Mouse (Mus musculus): ENCODE measurements at regions not wholly inside any gene's neighbourhood (a gene's known extent, or its start where the extent isn't known, plus 50 kb on each side); places are given as distances from the start of the nearest gene placed in this dataset.

DNA sequence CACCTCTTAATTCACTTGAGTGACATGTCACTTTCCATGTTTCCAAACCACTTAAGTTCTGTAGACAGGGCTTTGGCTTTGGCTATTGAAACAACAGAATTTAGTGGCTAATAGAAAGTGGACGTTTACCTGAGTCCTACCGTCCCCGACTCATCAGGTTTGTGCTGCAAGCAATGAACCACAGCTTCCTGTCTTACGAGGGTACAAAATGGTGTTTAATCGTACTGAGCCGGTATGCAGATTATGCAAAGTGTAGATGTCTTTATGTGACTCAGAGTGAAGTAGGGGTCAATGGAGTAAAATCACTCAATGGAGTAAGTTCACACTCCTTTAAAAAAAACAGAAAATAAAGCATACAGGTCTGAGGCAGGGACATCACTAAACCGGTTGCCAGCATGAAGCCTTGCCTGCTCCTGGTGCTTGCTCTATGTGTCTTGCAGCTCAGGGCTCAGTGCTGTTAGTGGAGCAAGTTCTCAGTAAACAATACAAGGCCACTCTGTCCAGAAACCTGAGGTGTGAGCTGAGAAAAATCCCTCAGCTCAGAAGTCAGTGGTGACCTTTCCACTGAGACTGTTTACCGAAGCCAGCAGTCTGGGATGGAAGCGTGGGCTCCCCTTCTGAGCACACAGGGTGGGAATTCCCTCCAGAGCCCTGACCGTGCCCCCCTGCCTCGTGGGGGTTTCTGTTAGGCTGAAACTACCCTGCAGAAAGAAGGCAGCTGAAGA is 226.1 kb upstream of the Jun start:
- Histone ChIP-seq H3K4me3 (replicated peaks) (no peak overlapping the region), H3K4me1 (replicated peaks) (peaks cover 12% of the 10 kb centered on the region), H3K27me3 (replicated peaks) (no peaks in the 10 kb centered on the region), H3K27ac (peak overlapping the region; percentile 85), H3K36me3 (no peaks in the 10 kb centered on the region), H3K4me2 (replicated peaks) (peak overlapping the region; percentile 45), H3K9ac (no peak overlapping the region), H3K9me3 (no peaks in the 10 kb centered on the region)
- ATAC-seq, result peak; percentile 54
- WGBS, result 24% methylated on average over 11 of the region's 11 CpGs

DNA sequence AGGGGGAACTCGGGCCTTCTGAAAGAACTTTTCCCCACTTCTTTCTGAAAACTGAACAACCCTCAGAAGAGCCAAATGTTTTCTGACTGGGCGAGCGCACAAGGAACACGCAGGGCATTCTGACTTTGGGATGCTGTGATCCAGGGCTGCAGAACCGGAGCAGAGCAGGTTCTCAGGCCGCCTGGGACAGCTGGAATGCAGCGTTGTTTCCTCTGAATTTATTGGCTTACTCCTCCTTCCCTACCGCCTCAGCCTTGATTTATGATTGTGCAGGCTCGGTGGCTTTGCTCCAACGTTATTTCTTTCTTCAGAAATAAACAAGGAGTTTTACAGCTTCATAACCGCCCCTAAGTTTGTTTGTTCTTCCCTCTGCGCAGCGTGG is 226.7 kb upstream of the Jun start:
- ATAC-seq, result peak; percentile 81
- peak overlapping the region; percentile 45 for H3K4me2 ChIP-seq (replicated peaks)
- no peak overlapping the region for H3K4me3 ChIP-seq (replicated peaks)
- no peaks in the 10 kb centered on the region for H3K9me3 ChIP-seq
- H3K27ac ChIP-seq, result peak overlapping the region; percentile 85
- no peak overlapping the region for H3K9ac ChIP-seq
- H3K27me3 ChIP-seq (replicated peaks), result no peaks in the 10 kb centered on the region
- peaks cover 12% of the 10 kb centered on the region for H3K4me1 ChIP-seq (replicated peaks)
- 7% methylated on average over 13 of the region's 13 CpGs for WGBS
- H3K36me3 ChIP-seq, result no peaks in the 10 kb centered on the region

DNA sequence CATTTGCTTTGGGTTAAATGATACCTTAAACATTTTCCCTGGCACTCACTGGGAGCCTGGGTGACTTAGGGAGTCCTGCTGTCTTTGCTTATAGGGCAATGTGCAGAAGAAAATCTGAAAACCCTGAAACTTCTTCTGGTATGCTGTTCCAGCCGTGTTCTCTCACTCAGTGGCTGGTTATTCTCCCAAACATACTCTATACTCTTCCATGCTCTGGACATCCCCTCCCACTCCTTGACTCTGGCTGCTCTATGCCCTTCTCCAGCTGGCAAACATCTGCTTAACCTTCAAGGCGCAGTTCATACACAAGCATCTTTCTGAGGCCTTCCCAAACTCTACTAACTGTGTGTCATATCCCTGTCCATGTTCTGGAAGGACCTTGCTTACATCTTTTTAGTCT is 227.2 kb upstream of the Jun start:
- Histone ChIP-seq H3K36me3 (no peaks in the 10 kb centered on the region), H3K27ac (peak overlapping the region; percentile 85), H3K4me2 (replicated peaks) (no peak overlapping the region), H3K9ac (no peak overlapping the region), H3K27me3 (replicated peaks) (no peaks in the 10 kb centered on the region), H3K9me3 (no peaks in the 10 kb centered on the region), H3K4me1 (replicated peaks) (peaks cover 13% of the 10 kb centered on the region), H3K4me3 (replicated peaks) (no peak overlapping the region)
- 53% methylated on average over 2 of the region's 2 CpGs for WGBS
- ATAC-seq, result peak; percentile 50

DNA sequence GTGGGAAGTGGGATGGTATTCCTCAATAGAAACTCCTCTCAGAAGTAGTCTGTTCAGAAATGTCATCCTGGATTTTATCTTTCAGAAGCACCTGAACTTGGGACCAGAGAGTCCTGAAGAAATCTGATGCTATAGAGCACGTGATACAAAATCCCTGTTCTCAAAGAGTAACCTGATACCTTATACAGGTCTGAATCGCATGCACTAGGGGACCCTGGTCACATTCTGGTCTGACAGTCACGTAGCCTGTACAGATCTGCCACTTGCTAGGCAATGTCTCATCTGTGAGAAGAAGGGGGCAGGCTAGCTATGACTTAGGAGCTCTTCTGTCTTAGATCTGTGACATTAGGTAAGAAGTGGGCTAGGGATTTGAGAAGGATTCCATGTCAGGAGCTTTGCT is 230.1 kb upstream of the Jun start:
- Histone ChIP-seq H3K4me1 (replicated peaks) (peaks cover 18% of the 10 kb centered on the region), H3K4me3 (replicated peaks) (no peak overlapping the region), H3K36me3 (no peaks in the 10 kb centered on the region), H3K4me2 (replicated peaks) (no peak overlapping the region), H3K27me3 (replicated peaks) (no peaks in the 10 kb centered on the region), H3K27ac (no peak overlapping the region), H3K9me3 (no peaks in the 10 kb centered on the region), H3K9ac (no peak overlapping the region)
- ATAC-seq, result peak; percentile 47; the same call in 1 of the 2 replicates
- 40% methylated on average over 3 of the region's 3 CpGs for WGBS

DNA sequence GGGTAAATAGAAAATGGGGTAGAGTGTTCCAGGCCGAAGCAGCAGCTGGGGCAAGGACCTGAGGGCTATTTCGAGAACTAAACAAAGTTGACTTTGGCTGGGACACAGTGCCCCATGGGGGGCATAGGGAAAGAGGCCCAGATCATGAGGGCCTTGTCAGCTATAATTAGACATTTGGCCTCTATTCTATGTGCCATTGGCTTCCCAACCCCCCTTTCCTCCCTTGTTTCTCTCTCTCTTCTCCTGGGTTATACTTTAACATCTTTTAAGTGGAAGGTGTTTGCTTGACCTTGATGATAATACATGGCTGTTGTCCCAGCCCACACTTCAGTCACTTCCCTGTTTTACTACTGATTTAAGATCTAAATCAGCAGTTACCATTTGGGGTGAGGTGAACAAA is 231.8 kb upstream of the Jun start:
- no peak overlapping the region for H3K4me3 ChIP-seq (replicated peaks)
- ATAC-seq, result peak; percentile 84
- no peak overlapping the region for H3K4me2 ChIP-seq (replicated peaks)
- H3K27ac ChIP-seq, result 0 out of 2 replicates have a peak overlapping the region, but pooled peaks have one; percentile 18
- no peak overlapping the region for H3K9ac ChIP-seq
- no peaks in the 10 kb centered on the region for H3K36me3 ChIP-seq
- H3K27me3 ChIP-seq (replicated peaks), result no peaks in the 10 kb centered on the region
- 65% methylated on average over 2 of the region's 2 CpGs for WGBS
- peaks cover 11% of the 10 kb centered on the region for H3K4me1 ChIP-seq (replicated peaks)
- H3K9me3 ChIP-seq, result no peaks in the 10 kb centered on the region

DNA sequence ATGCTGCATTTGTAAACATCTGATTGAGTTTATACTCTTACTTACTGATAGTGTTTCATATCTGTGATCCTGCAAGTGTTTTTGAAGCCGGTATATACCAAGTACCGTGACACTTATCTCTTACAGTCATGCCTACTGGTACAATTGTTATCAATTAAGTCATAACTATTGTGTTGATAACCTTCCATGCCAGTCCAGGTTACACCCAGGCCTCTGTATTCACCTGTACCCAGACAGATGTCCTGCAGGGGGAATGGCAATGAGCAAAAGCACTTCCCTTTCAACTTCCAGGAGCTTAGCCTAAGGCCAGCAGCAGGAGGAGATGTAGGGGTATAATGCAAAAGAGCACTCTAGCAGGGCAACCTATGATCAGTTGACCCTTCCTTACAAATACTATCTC is 232.2 kb upstream of the Jun start:
- Histone ChIP-seq H3K27ac (no peak overlapping the region), H3K27me3 (replicated peaks) (no peaks in the 10 kb centered on the region), H3K4me1 (replicated peaks) (peaks cover 7% of the 10 kb centered on the region; the same call in 1 of the 2 replicates), H3K4me2 (replicated peaks) (no peak overlapping the region), H3K9me3 (no peaks in the 10 kb centered on the region), H3K4me3 (replicated peaks) (no peak overlapping the region), H3K36me3 (no peaks in the 10 kb centered on the region), H3K9ac (no peak overlapping the region)
- peak; percentile 60 for ATAC-seq
- WGBS, result 69% methylated on average over 2 of the region's 2 CpGs

DNA sequence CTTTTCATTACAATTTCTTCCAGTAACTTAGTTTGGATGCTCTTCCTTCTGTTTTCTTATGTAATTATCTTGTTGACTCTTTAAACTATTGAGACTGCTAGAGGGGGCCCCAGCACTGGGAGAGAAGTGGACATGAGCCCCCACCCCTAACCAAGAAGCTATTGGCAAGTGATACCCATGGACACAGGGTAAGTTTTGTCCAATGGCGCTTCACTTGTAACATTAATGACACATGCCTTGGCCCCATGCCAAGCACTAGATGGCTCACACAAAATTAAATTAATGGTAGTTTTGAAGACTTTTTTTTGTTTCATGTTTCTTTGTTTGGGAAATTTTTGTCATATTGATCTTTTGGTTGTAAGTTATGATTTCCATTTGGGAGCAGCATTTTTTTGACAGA is 232.7 kb upstream of the Jun start:
- Histone ChIP-seq H3K9ac (no peak overlapping the region), H3K9me3 (no peaks in the 10 kb centered on the region), H3K27me3 (replicated peaks) (no peaks in the 10 kb centered on the region), H3K27ac (no peak overlapping the region), H3K4me2 (replicated peaks) (no peak overlapping the region), H3K36me3 (no peaks in the 10 kb centered on the region), H3K4me1 (replicated peaks) (peaks cover 6% of the 10 kb centered on the region; the same call in 1 of the 2 replicates), H3K4me3 (replicated peaks) (no peak overlapping the region)
- no peak for ATAC-seq
- 81% methylated on average over 1 of the region's 1 CpGs for WGBS

DNA sequence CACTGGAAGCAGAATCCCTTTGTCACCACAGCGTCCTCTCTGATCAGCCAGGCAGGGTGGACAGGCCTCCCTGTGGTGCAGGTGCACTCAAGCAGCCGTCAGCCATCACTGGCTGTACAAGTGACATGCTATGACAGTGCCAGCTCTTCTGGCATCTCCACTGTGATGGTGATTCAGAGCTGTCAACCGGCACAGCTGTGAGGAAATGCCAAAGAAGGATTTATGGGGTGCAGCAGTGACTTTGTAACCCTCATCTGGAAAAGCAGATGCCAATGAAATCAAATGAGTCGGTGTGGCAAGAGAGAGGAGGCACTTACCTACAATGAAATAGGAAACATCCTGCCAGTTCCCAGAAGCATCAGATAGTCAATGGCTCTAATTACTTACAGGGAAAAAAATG is 238.3 kb upstream of the Jun start:
- ATAC-seq, result no peak
- H3K36me3 ChIP-seq, result no peaks in the 10 kb centered on the region
- H3K27me3 ChIP-seq (replicated peaks), result no peaks in the 10 kb centered on the region
- H3K9ac ChIP-seq, result no peak overlapping the region
- 65% methylated on average over 4 of the region's 4 CpGs for WGBS
- H3K9me3 ChIP-seq, result no peaks in the 10 kb centered on the region
- H3K27ac ChIP-seq, result no peak overlapping the region
- H3K4me2 ChIP-seq (replicated peaks), result no peak overlapping the region
- no peaks in the 10 kb centered on the region for H3K4me1 ChIP-seq (replicated peaks)
- H3K4me3 ChIP-seq (replicated peaks), result no peak overlapping the region

DNA sequence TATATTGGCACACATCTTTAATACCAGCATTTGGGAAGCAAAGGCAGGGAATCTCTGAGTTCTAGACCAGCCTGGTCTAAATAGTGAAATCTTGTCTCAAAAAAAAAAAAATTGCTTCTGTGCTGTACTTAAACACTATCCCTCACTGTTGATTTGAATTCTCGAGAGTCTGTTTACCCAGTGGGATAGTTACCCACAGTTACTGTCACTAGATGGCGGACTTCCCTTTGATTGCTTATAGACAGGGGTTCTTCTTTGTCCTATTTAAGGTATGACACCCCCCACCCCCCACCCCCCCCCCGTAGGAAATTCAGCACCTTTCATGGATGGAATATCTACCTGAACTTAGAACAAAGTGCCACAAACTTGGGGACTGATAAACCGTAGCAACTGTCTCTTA is 242.1 kb upstream of the Jun start:
- no peaks in the 10 kb centered on the region for H3K9me3 ChIP-seq
- WGBS, result 46% methylated on average over 4 of the region's 4 CpGs
- no peaks in the 10 kb centered on the region for H3K27me3 ChIP-seq (replicated peaks)
- no peaks in the 10 kb centered on the region for H3K36me3 ChIP-seq
- no peak for ATAC-seq
- H3K4me3 ChIP-seq (replicated peaks), result no peak overlapping the region
- H3K9ac ChIP-seq, result no peak overlapping the region
- no peak overlapping the region for H3K4me2 ChIP-seq (replicated peaks)
- no peaks in the 10 kb centered on the region for H3K4me1 ChIP-seq (replicated peaks)
- no peak overlapping the region for H3K27ac ChIP-seq

DNA sequence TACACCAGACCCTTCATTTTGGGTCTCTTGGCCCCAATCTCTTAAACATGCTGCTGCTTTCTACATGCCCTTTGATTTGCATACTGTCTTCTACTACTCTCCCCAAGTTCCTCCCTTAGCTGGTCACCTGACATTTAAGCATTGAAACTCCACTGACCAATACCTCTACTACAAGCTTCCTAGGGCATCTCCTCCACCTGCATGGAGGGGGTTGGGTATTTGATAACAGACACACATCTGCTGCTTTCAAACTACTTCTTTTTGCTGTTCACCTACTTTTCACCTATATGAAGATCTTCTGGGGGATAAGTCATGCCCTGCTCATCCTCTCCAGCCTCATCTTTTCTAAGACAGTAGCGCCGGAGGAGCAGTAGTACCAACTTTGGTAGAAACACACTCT is 249.9 kb upstream of the Jun start:
- Histone ChIP-seq H3K9ac (no peak overlapping the region), H3K4me2 (replicated peaks) (no peak overlapping the region), H3K4me3 (replicated peaks) (no peak overlapping the region), H3K4me1 (replicated peaks) (0 out of 2 replicates have a peak, but pooled peaks cover 6% of the 10 kb centered on the region), H3K27ac (no peak overlapping the region), H3K27me3 (replicated peaks) (no peaks in the 10 kb centered on the region), H3K9me3 (no peaks in the 10 kb centered on the region), H3K36me3 (no peaks in the 10 kb centered on the region)
- 97% methylated on average over 2 of the region's 2 CpGs for WGBS
- no peak for ATAC-seq

DNA sequence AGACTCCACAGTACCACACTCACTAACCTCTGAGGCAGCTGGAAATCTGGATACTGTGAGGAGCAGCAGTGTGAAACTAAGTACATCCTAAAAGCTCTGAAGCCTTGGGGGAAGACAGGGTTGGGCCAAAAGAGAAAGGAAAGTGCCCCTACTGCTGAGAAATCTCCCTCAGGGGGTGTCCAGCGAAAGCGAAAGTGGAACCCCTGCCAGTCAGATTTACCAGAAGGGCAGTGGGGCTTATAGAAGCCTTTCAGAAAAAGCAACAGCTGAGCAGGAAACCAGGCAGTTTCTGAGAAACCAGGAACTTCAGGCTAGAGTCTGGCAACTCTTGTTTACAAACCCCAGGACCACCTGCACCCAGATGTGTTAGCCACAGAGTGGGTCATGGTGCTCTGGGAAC is 251.3 kb upstream of the Jun start:
- Histone ChIP-seq H3K4me3 (replicated peaks) (no peak overlapping the region), H3K36me3 (no peaks in the 10 kb centered on the region), H3K9me3 (no peaks in the 10 kb centered on the region), H3K9ac (no peak overlapping the region), H3K4me1 (replicated peaks) (0 out of 2 replicates have a peak, but pooled peaks cover 6% of the 10 kb centered on the region), H3K27ac (no peak overlapping the region), H3K4me2 (replicated peaks) (peak overlapping the region; percentile 9; the same call in 1 of the 2 replicates), H3K27me3 (replicated peaks) (no peaks in the 10 kb centered on the region)
- WGBS, result 54% methylated on average over 2 of the region's 2 CpGs
- no peak for ATAC-seq

DNA sequence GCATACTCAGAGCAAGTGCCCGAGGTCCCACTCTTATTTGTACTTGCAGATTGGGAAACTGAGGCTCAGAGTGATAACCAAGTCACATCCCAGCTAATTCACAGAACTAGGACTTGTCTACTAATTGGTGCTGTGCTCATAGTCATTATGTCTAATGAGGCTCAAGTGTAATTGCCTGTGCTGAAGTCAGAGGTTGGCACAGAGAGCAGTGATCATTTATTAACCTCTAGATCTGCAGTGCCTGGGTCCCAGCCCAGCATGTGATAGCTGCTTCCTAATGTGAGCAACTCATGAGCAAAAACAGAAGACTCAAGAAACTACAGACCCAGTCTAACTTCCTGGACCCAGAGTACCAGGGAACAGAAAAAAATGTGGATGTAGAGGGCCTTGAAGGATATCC is 252.0 kb upstream of the Jun start:
- ATAC-seq, result no peak
- H3K4me3 ChIP-seq (replicated peaks), result no peak overlapping the region
- no peak overlapping the region for H3K4me2 ChIP-seq (replicated peaks)
- no peaks in the 10 kb centered on the region for H3K9me3 ChIP-seq
- WGBS, result 78% methylated on average over 1 of the region's 1 CpGs
- H3K36me3 ChIP-seq, result no peaks in the 10 kb centered on the region
- H3K27ac ChIP-seq, result no peak overlapping the region
- no peak overlapping the region for H3K9ac ChIP-seq
- no peaks in the 10 kb centered on the region for H3K27me3 ChIP-seq (replicated peaks)
- H3K4me1 ChIP-seq (replicated peaks), result 0 out of 2 replicates have a peak, but pooled peaks cover 6% of the 10 kb centered on the region

DNA sequence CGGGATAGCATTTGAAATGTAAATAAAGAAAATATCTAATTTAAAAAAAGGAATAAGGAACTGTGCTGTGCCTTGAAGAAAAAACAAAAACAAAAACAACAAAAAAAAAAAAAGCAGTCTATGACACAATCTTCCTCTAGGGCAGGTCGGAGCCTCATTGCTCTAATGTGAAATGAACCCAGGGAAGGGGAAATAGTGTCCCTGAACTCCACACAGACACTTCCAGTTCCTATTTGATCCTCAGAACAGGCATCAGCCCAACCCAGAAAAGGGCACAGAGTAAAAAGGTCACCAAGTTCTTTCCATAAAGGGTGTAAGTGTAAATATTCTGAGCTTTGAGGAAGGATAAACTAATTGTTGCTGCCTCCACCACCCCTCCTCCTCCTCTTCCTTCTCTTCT is 250.2 kb upstream of the Fggy start:
- Histone ChIP-seq H3K4me1 (replicated peaks) (0 out of 2 replicates have a peak, but pooled peaks cover 6% of the 10 kb centered on the region), H3K27me3 (replicated peaks) (no peaks in the 10 kb centered on the region), H3K9me3 (no peaks in the 10 kb centered on the region), H3K27ac (no peak overlapping the region), H3K36me3 (no peaks in the 10 kb centered on the region), H3K4me2 (replicated peaks) (no peak overlapping the region), H3K9ac (no peak overlapping the region), H3K4me3 (replicated peaks) (no peak overlapping the region)
- WGBS, result 84% methylated on average over 2 of the region's 2 CpGs
- ATAC-seq, result no peak
